Mouse (Mus musculus) forelimb bud, embryonic 11.5 days (tissue): ENCODE measurements at regions not wholly inside any gene's neighbourhood (a gene's known extent, or its start where the extent isn't known, plus 50 kb on each side); places are given as distances from the start of the nearest gene placed in this dataset.

ENCODE experiments used
- DNase-seq: peaks from one replicate; pipeline ENCODE4 v3.0.0-alpha.2; 2012; ENCODE audit warnings: low read depth, low spot score

GRCm38 (mm10) chr15:54335306-54335705 lies 450.6 kb downstream of the Gm7489 start:
- DNase-seq, result no peak

- DNase-seq, result peak; percentile 13
Measured at GRCm38 (mm10) chr15:54353753-54354152, 469.0 kb downstream of the Gm7489 start.

- no peak for DNase-seq
Measured at GRCm38 (mm10) chr15:54358731-54359130, 474.0 kb downstream of the Gm7489 start.
